Mouse (Mus musculus): ENCODE results near the gene Xpnpep1. TPM values are rescaled to one million over a fixed set of nuclear protein-coding genes. Genes with fewer than 3 reads are reported as not detected.

The Xpnpep1 gene
- polyA plus RNA-seq, 1 experiment from 2014 or later: 191 TPM

- H3K4me1 ChIP-seq (replicated peaks): peaks cover 29% of the 10 kb centered on the region; the same call in 1 of the 2 replicates
- WGBS: 72% methylated on average over 9 of the region's 9 CpGs
- no peak overlapping the region for H3K4me3 ChIP-seq
- no peak overlapping the region for H3K27ac ChIP-seq (ENCODE audit: poor library complexity, severe bottlenecking)
- no peaks in the 10 kb centered on the region for H3K27me3 ChIP-seq (replicated peaks)
- H3K4me2 ChIP-seq: no peak overlapping the region
- no peak overlapping the region for H3K9ac ChIP-seq
- H3K9me3 ChIP-seq (replicated peaks): 0 out of 2 replicates have a peak, but pooled peaks cover 3% of the 10 kb centered on the region
- ATAC-seq (ENCODE audit: insufficient number of reproducible peaks, low FRiP score): no peak
- H3K36me3 ChIP-seq: no peaks in the 10 kb centered on the region
Measured at GRCm38 (mm10) chr19:53078271-53079085, 38.5 kb upstream of the Xpnpep1 start.

DNA sequence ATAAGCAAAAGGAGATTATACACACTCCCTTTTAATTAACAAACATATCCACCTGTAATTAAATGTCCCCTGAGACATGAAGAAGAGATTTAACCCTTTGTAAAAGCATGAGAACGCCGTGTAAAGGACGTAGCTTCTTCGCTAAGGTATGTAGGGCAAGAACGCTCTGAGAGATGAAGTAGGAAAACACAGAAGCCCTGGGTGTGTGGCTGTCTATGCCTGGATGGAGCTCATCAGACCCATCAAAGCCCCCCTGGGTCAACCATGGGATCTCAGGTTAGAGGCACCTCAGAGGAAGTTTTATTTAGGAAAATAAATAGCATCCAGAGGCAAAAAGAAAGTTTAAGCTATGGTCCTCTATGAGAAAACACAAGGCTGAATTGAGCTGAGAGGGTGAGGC lies 37.3 kb upstream of the Xpnpep1 start:
- no peak overlapping the region for H3K4me2 ChIP-seq
- 87% methylated on average over 5 of the region's 5 CpGs for WGBS
- H3K27me3 ChIP-seq (replicated peaks): no peaks in the 10 kb centered on the region
- H3K9ac ChIP-seq: no peak overlapping the region
- H3K4me3 ChIP-seq: no peak overlapping the region
- no peak for ATAC-seq (ENCODE audit: insufficient number of reproducible peaks, low FRiP score)
- H3K4me1 ChIP-seq (replicated peaks): peaks cover 24% of the 10 kb centered on the region
- H3K27ac ChIP-seq (ENCODE audit: poor library complexity, severe bottlenecking): no peak overlapping the region
- H3K9me3 ChIP-seq (replicated peaks): 0 out of 2 replicates have a peak, but pooled peaks cover 5% of the 10 kb centered on the region
- H3K36me3 ChIP-seq: no peaks in the 10 kb centered on the region

DNA sequence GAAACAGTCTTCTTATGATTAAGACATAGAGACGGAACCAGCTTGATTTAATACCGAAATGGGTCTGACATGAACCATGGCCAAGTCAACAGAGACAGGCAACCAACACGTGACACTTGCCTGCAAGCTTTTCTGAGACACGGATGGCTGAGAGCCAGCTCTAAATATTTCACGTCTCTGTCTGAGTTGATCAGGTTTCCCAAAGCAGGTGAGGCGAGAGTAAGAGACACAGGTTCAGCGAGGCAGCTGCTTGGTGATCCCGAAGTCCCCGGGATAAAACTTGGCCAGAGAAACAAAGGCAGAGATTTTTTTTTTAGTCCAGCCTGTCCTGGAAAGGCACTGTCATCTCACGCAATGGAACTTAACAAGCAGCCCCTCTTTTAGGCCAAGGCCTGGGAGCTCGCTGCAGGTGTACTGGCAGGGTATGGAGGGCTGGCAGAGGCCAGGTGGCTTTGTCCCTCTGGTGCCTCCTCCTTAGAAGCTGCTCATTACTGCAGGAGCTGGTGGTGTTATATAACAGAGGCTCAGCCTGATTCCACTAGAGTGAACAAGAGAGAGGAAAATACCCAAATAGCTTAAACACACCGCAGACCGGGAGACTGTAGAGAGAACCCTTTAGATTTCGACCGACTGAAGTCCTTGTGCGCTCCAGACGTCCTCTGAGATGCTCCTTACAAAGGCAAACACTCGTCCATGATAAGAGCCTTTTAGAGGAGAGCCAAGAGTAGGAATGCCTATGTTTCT lies 36.4 kb upstream of the Xpnpep1 start:
- 0 out of 2 replicates have a peak, but pooled peaks cover 5% of the 10 kb centered on the region for H3K9me3 ChIP-seq (replicated peaks)
- no peaks in the 10 kb centered on the region for H3K27me3 ChIP-seq (replicated peaks)
- no peak overlapping the region for H3K27ac ChIP-seq (ENCODE audit: poor library complexity, severe bottlenecking)
- peaks cover 28% of the 10 kb centered on the region for H3K4me1 ChIP-seq (replicated peaks)
- 59% methylated on average over 18 of the region's 18 CpGs for WGBS
- no peaks in the 10 kb centered on the region for H3K36me3 ChIP-seq
- ATAC-seq (ENCODE audit: insufficient number of reproducible peaks, low FRiP score): no peak
- H3K9ac ChIP-seq: no peak overlapping the region
- no peak overlapping the region for H3K4me2 ChIP-seq
- no peak overlapping the region for H3K4me3 ChIP-seq

GRCm38 (mm10) chr19:53075896-53076237 lies 35.9 kb upstream of the Xpnpep1 start:
- Histone ChIP-seq H3K4me1 (replicated peaks) (peaks cover 29% of the 10 kb centered on the region), H3K27ac (ENCODE audit: poor library complexity, severe bottlenecking) (no peak overlapping the region), H3K4me3 (no peak overlapping the region), H3K36me3 (no peaks in the 10 kb centered on the region), H3K9ac (no peak overlapping the region), H3K4me2 (no peak overlapping the region), H3K27me3 (replicated peaks) (no peaks in the 10 kb centered on the region), H3K9me3 (replicated peaks) (0 out of 2 replicates have a peak, but pooled peaks cover 5% of the 10 kb centered on the region)
- ATAC-seq (ENCODE audit: insufficient number of reproducible peaks, low FRiP score): no peak
- 88% methylated on average over 11 of the region's 11 CpGs for WGBS

GRCm38 (mm10) chr19:53074899-53075722 lies 35.1 kb upstream of the Xpnpep1 start:
- no peak overlapping the region for H3K4me3 ChIP-seq
- no peaks in the 10 kb centered on the region for H3K27me3 ChIP-seq (replicated peaks)
- no peak overlapping the region for H3K4me2 ChIP-seq
- no peaks in the 10 kb centered on the region for H3K36me3 ChIP-seq
- no peak for ATAC-seq (ENCODE audit: insufficient number of reproducible peaks, low FRiP score)
- no peak overlapping the region for H3K9ac ChIP-seq
- 0 out of 2 replicates have a peak, but pooled peaks cover 5% of the 10 kb centered on the region for H3K9me3 ChIP-seq (replicated peaks)
- peaks cover 37% of the 10 kb centered on the region for H3K4me1 ChIP-seq (replicated peaks)
- H3K27ac ChIP-seq (ENCODE audit: poor library complexity, severe bottlenecking): no peak overlapping the region
- 89% methylated on average over 13 of the region's 13 CpGs for WGBS

GRCm38 (mm10) chr19:53073521-53073920 lies 33.5 kb upstream of the Xpnpep1 start:
- Histone ChIP-seq H3K27me3 (replicated peaks) (no peaks in the 10 kb centered on the region), H3K9me3 (replicated peaks) (0 out of 2 replicates have a peak, but pooled peaks cover 5% of the 10 kb centered on the region), H3K27ac (ENCODE audit: poor library complexity, severe bottlenecking) (no peak overlapping the region), H3K4me1 (replicated peaks) (peaks cover 37% of the 10 kb centered on the region), H3K36me3 (no peaks in the 10 kb centered on the region), H3K4me3 (no peak overlapping the region), H3K4me2 (no peak overlapping the region), H3K9ac (no peak overlapping the region)
- 96% methylated on average over 4 of the region's 4 CpGs for WGBS
- no peak for ATAC-seq (ENCODE audit: insufficient number of reproducible peaks, low FRiP score)

GRCm38 (mm10) chr19:53072406-53072805 lies 32.4 kb upstream of the Xpnpep1 start:
- no peak overlapping the region for H3K4me3 ChIP-seq
- no peaks in the 10 kb centered on the region for H3K27me3 ChIP-seq (replicated peaks)
- H3K4me2 ChIP-seq: no peak overlapping the region
- WGBS: 78% methylated on average over 5 of the region's 5 CpGs
- H3K9me3 ChIP-seq (replicated peaks): 0 out of 2 replicates have a peak, but pooled peaks cover 5% of the 10 kb centered on the region
- no peak for ATAC-seq (ENCODE audit: insufficient number of reproducible peaks, low FRiP score)
- H3K36me3 ChIP-seq: no peaks in the 10 kb centered on the region
- no peak overlapping the region for H3K9ac ChIP-seq
- peaks cover 37% of the 10 kb centered on the region for H3K4me1 ChIP-seq (replicated peaks)
- no peak overlapping the region; the same call in 1 of the 2 replicates for H3K27ac ChIP-seq (ENCODE audit: poor library complexity, severe bottlenecking)

DNA sequence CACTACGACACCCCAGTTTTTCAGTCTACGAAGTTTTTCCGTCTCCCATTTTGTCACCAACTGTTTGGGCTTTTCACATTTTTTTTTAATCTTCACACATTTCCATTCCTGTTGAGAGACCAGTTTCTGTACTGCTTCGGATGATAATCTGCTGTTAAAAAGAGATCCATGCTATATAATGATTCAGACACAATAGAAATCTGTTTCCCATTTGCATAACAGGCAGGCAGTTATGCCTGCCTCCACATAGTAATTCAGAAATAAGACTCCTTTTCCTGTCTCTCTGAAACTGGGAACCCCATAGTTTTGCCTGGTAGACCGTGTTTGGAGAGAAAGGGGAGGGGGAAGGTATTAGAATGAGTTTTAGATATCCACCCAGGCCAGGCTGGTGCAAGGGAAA lies 31.6 kb upstream of the Xpnpep1 start:
- Histone ChIP-seq H3K9me3 (replicated peaks) (0 out of 2 replicates have a peak, but pooled peaks cover 5% of the 10 kb centered on the region), H3K27ac (ENCODE audit: poor library complexity, severe bottlenecking) (peak overlapping the region; percentile 29; the same call in 1 of the 2 replicates), H3K4me1 (replicated peaks) (peaks cover 40% of the 10 kb centered on the region), H3K4me3 (no peak overlapping the region), H3K27me3 (replicated peaks) (no peaks in the 10 kb centered on the region), H3K9ac (no peak overlapping the region), H3K4me2 (0 out of 2 replicates have a peak overlapping the region, but pooled peaks have one; percentile 0), H3K36me3 (no peaks in the 10 kb centered on the region)
- 44% methylated on average over 5 of the region's 5 CpGs for WGBS
- no peak for ATAC-seq (ENCODE audit: insufficient number of reproducible peaks, low FRiP score)

DNA sequence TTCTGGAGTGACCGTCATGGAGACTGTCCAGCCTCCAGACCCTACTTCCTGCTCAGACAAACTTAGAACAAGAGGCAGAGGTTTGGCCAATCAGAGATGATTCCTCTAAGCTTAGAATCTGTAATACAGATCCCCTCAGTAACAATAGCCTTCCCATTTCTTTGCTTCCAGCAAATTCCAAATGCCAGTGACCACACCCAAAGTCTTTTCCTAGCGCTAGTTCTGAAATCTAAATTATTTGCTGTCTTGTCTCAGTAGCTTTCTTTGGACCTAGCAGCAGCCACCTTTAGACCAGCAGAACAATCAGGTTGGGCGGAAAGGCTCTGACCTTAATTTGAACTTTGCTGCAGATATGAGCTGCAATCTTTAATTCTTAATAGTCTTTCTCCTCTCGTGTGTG lies 30.9 kb upstream of the Xpnpep1 start:
- H3K9me3 ChIP-seq (replicated peaks): 0 out of 2 replicates have a peak, but pooled peaks cover 5% of the 10 kb centered on the region
- peak overlapping the region; percentile 40; the same call in 1 of the 2 replicates for H3K27ac ChIP-seq (ENCODE audit: poor library complexity, severe bottlenecking)
- ATAC-seq (ENCODE audit: insufficient number of reproducible peaks, low FRiP score): no peak
- no peak overlapping the region for H3K9ac ChIP-seq
- H3K4me2 ChIP-seq: no peak overlapping the region
- H3K4me1 ChIP-seq (replicated peaks): peaks cover 40% of the 10 kb centered on the region
- 22% methylated on average over 4 of the region's 4 CpGs for WGBS
- no peaks in the 10 kb centered on the region for H3K36me3 ChIP-seq
- no peak overlapping the region for H3K4me3 ChIP-seq
- H3K27me3 ChIP-seq (replicated peaks): no peaks in the 10 kb centered on the region

- Histone ChIP-seq H3K9me3 (replicated peaks) (0 out of 2 replicates have a peak, but pooled peaks cover 5% of the 10 kb centered on the region), H3K9ac (no peak overlapping the region), H3K4me2 (no peak overlapping the region), H3K4me3 (no peak overlapping the region), H3K27ac (ENCODE audit: poor library complexity, severe bottlenecking) (no peak overlapping the region), H3K4me1 (replicated peaks) (peaks cover 45% of the 10 kb centered on the region), H3K36me3 (no peaks in the 10 kb centered on the region), H3K27me3 (replicated peaks) (no peaks in the 10 kb centered on the region)
- ATAC-seq (ENCODE audit: insufficient number of reproducible peaks, low FRiP score): no peak
- WGBS: 71% methylated on average over 3 of the region's 3 CpGs
Measured at GRCm38 (mm10) chr19:53069451-53069850, 29.4 kb upstream of the Xpnpep1 start.

All from heart, embryonic 12.5 days (tissue).